Mouse (Mus musculus) induced T-regulatory cell, adult 2 months (primary cell): ENCODE data around the gene Gna15.

ENCODE experiments used
- DNase-seq: peaks from one replicate; pipeline ENCODE4 v3.0.0-alpha.2; 2012; ENCODE audit warnings: low read depth

Gene Gna15

DNA sequence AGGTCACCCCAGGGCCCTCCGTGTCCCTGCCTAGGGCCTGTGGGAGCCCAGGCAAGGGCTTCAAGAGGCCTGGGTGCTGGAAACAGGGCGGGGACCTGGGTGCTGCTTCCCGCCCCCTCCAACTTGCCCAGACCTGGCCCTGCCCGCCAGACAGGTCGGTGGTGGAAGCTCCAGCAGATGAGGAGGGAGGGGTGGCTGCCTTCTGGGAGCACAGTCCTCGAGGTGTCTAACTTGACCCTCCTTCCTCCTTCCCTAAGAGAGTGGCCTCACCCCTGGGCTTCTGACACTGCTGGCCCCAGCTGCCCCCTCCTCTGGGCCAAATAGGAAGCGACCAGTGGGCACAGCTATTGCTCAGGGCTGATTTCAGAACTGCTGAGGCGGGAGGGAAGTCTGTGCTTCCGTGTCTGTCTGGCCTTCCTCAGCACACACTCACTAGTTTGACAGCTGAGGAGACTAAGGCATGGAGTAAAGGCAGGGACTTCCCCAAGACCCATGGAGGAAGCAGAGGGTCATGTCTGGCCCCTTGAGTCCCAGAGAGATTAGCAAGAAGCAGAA is at the start of gene Gna15:
Gene Gna15, minus strand, starts transcription at position 175 of the 555 bp plus-strand sequence.
- peak; percentile 73 for DNase-seq

DNA sequence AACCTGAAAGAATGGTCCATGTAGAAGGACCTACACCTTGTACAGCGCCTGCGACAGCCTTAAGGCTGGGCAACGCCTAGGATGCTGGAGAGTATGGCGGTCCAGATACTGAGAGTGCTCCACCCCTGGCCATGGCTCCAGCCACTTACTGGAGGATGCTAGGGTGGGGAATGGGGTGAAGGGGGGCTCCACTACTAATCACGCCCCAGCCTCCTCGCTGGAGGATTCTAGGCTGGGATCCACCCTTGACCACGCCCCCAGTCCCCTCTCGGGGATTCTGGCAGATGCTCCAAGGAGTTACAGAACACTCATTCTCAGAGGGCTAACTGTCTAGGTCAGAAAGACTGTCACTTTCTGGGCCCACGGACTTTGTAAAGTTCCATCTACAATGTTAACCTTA is 49.0 kb upstream of the Gna15 start:
- no peak for DNase-seq

DNA sequence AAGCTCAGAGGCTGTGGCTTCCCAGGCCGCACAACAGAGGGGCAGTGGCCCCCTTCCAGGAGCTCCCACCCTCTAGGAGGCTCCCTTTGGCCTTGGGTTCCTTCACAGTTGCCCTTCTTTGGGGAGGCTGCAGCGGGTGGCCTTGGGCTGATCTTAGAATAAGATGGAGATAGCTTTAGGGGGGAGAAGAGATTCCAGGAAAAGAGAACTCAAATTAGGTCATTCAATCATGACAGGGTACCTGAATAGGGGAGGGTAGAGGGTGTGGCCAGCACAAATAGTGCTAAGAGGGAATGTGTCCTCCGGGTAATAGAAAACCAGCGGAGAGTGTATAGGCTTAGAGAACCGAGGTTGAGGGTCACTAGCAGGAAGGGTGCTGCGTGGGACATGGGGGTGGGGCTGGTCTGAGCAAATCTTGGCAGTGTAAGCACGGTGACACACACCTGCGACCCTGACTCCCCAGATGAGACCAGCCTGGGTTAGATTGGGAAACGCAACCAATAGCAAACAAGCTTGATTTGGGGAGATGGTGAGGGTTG is 48.2 kb upstream of the Gna15 start:
- no peak for DNase-seq

DNA sequence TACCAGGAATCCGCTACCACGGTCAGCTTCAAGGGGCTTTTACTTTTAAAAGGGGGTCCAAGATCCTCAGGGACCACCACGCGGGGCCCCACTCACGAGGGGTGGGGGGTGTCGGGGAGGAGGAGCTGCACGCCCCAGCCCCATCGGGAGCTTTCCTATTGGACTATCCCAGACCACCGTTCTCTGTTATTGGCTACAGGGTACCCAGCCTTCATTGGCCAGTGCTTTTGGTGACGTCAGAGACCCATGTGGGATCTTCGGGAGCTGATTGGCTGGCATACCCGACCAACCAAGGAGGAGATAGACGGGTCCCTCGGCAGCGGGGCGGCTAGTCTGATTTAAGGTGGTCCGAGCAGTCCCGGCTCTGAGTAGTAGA is 47.5 kb upstream of the Gna15 start:
- peak; percentile 94 for DNase-seq

DNA sequence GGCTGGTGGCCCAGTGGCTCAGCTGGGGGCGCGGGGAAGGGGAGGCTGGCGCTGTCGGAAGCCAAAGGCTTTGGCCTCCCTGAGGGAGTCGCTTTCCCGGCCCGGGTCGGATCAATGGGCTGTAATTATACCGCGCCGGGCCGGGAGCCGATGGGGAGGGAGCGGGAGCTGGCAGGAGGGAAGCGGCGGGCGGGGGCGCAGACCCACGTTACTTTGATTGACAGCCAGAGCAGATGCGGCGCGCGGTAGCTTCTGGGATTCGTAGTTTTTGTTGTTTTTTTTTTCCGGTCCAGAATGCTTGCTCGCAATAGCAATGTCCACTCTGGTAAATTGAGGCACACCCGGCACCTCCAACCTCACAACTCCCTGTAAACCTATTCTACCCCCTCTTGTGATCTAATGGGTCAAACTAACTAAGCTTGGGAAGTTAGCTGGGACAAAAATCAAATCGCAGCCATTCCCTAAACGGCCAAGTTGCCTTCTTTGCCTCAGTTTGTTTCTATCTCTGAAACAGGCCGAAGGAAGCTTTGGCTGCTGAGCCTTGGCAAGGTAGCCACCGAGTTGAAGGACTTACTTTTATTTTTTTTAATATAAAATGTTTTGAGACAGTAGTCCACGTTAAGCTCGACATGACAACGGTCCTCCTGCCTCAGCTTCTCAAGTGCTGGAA is 46.9 kb upstream of the Gna15 start:
- peak; percentile 90 for DNase-seq

DNA sequence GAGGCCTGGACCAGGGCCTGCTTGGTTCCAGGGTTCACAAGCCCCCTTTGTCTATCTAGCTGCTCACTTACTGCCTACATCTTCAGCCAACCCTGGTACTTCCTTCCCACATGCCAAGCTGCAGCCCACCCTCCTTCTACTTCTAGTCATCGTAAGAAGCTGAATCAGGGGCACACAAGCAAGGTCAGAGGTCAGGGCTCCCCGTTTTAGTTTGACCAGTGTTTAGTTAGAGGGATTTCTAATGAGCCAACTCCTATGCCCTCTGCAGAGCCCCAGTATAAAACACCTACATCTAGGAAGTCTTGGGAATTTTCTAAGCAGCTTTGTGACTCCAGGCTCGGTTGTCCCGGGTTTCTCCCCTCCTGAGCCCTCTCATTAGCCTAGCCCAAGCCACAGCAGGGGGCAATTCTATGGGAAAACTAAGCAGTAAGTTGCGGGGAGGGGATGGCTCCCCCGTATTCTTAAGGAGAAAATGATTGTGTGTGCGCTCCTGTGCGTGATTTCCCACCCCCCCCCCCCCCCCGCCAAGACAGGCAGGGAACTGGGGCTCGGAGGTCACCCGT is 46.3 kb upstream of the Gna15 start:
- no peak for DNase-seq

DNA sequence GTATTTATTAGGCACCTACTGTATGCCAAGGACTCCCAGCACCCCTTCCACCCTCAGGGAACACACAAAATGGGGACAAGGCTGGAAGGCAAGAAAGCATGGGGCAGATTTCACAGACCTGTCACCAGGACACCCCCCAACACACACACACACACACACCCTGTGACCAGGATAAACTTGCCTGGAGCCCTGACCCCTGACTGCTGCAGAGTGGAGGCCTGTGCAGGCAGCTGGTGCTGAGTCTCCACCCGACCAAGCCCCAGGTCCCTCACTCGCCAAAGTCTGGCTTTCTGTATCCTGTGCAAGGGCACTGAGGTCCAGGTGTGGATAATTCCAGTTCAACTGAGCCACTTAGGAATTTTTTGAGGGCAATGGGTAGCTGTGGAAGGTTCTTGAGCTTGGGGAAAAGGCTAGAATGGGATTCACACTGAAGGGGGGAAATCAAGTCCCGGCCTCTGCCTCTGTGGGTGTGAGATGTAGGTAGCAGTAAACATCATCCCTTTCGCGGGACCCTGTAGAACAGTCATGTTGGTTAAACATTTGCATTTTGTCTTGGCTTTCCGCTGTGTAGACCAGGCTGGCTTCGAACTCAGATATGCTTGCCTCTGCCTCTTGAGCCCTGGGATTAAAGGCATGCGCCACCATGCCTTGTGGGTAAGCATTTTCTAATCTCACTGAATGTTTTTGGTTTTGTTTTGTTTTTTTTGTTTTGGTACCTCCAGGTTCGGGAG is 45.6 kb upstream of the Gna15 start:
- no peak for DNase-seq

DNA sequence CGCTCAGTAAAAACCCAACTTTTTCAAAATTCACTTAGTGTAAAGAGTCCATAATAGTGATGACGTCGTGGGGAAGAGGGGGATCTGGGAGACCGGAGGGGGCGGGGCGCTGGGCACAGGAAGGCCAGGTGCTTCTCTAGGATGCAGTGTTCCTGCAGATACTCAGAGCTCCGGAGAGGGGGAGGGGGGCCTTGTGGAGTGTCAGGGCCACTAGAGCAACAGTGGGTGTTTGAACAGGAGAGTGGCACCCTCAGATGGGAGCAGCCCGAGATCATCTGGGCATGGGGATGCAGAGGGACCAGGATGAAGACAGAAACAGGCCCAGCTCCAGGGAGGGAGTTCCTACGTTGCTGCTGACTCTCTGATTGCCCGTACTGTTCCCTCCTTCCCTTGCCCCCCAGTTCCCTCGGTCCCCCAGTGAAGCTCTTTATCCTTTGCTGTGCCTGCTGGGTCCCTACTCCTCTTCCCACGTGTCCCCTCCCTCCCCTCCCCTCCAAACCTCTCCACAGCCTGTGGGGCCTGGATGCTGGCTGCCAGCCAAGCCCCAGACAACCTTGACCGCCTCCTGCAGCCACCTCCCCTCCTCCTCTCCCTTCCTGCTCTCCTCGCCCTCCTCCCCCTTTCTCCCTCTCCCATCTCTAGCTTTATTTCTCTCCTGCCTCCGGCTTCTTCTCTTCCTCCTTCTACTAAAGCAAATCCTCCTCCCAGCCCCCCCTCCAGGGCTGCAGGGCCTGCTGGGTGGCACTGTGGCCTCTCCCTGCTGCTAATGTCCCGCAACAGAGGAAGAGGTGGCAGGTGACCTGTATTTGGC is 44.6 kb upstream of the Gna15 start:
- no peak for DNase-seq

DNA sequence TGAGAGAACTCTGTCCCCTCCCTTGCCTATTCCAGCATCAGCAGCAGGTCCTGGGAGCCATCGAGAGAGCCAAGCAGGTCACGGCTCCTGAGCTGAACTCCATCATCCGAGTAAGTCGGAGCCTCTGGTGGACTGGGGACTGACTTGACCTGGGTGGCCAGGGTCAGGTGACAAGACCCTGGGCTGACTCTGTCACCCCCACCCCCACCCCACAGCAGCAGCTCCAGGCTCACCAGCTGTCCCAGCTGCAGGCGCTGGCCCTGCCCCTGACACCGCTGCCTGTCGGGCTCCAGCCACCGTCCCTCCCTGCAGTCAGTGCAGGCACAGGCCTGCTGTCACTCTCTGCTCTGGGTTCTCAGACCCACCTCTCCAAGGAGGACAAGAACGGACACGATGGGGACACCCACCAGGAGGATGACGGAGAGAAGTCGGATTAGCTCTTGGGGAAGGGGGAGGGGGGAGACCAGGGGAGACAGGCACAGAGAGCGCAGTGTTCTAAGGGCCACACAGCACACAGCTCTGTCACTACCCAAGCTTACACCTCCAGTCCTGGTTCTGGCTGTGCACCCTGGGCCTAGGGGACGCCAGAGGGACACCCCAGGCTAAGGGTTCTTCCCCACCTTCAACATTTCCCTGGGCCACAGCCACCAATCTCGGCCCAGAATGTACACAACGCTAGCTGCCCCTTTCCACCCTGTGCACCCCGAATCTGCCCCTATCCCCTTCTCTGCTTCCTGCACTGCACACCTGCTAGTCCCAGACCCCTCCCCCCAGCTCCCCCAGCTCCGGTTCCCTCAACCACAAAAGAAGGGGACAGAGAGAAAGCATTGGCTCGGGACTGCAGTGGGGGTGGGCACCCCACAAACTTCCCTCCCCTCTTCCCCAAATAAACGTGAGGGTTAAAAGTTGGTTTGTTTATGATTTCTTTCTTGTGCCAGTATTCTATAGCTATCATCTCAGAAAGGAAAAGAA is 41.5 kb upstream of the Gna15 start:
- no peak for DNase-seq

DNA sequence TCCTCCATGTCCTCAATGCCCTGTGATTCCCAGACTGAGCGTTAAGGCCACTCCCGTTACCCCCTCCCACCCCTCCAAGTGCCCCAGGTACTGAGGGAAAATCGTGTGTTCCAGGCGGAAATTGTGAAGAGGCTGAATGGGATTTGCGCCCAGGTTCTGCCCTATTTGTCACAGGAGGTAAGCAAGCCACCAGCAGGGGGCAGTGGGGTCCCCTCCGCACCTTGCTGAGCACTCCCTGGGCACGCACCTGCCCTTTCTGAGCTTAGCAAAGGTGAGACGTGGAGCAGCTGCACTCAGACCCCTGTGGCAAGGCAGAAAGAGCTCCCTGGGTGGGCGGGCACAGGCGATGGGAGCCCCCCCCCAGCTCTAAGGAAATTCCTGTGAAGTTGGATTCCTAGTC is 40.7 kb upstream of the Gna15 start:
- DNase-seq = peak; percentile 77

DNA sequence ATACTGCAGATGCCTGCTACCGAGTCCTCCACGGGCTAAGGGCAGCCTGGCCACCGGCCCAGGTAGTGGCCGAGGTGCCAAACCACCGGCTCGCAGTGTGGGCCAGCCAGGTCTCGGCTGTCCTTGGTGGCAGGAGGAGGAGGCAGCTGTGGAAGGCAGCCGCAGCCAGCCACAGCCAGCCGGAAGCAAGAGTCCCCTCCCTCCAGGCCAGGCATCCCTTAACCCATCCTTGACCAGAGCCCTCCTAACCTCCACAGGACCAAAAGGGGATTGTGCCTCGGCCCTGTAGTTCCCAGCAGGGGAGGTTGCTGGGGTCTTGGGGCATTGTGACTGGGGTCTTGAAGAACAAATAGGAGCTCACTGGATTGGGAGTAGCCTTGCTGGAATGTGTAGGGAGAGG is 40.2 kb upstream of the Gna15 start:
- DNase-seq = no peak

DNA sequence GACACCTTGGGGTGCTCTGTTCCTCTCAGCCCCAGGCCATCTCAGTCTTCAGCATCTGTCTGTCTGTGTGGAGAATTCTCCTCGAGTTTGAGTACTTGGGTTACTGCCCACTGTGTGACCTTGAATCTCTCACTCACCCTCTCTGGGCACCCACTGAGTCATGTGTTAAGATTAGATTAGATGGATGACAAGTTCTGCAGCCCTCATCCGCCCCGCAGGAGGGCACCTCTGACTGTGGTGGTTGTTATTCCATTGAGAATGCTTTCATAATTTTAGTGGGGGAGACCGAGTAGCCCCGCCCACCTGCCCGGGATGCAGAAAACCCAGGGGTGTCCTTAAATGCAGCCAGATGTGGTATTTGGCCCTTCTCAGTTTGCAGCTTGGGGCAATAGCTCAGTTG is 39.5 kb upstream of the Gna15 start:
- no peak for DNase-seq

DNA sequence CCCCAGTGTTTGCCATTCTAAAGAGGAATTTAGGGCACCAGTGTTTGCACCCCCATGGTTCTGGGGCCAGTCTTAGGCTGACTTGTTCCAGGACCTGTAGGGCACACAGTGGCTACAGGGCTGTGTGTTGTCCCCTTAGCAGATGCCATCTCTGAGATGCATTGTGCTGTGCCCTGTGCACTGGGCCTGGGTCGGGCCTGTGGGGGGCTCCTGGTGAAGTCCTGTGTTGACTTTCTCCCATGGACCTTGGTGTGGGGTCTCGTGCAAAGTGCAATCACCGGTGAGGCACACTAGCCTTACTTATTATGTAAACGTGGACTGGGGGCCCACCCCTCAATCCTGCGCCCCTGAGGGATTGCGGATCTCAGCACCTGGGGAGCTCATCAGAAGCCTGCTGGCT is 38.4 kb upstream of the Gna15 start:
- no peak for DNase-seq

DNA sequence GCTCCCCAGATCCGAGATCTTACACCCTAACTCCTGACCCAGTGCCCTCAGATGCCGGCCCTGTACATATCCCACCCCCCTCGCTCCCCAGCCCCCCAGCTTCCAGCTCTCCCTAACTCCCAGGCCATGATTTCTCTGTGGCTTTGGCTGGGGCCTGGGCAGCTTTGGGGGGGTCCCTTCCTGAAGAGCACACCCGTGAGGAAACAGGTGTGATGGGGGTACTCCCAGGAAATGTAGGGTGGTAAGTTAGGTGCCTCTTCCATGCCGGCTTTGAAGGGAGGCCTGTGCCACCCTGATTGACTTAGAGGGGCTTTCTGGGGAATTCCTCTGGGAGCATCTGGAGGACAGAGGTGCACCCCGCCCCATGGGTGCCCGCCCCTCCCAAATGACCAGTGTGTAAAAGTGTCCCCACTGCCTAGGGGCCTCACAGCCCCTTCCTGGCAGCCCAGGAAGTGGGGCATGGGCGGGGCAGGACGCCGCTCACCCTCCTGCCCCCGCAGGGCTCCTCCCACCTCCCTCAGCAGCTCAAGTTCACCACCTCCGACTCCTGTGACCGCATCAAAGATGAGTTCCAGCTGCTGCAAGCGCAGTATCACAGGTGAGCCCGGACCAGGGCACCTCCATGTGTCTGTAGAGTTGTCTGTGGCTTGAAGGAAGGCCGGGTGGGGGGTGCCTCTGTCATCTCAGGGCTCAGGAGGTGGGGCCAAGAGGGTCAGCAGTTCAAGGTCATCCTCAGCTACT is 36.9 kb upstream of the Gna15 start:
- peak; percentile 94 for DNase-seq

DNA sequence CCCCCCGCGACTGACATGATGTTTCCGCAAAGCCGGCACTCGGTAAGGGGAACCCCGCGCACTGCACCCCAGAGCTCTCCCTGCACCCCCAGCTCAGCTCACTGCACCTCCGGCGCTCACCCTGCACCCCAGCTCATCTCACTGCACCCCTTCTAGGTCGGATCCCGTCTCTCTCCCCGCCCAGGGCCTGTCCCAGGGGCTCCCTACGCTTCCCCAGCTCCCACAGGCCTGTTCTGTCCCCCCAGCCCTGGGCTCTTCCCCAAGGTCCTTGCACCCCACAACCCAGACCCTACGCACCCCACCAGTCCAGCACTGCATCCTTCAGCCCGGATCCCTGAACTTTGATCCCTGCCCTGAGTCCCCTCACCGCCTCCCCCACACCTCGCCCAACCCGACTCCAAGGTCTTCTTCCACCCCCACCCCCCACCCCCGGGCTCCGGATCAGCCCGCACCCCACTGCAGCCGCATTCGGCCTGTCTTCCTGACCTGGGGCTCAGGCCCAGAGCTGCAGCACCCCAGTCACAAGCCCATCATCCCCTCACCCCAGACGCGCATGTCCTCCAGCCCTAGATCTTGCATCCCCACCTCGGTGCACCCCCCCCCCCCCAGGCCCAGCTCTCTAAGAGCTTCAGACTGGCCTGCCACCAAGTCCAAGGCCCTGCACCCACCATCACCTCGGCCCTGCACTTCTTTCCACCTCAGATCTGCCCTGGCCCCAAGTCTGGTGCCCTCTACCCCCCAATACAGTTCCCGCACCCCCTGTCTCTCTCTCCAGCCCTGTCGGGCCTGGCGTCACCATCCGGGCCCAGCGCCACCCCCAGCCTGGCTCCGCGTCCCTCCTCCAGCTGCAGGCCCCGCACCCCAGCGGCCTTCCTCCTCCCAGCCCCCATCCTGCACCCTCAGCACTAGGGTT is 35.9 kb upstream of the Gna15 start:
- peak; percentile 79 for DNase-seq

DNA sequence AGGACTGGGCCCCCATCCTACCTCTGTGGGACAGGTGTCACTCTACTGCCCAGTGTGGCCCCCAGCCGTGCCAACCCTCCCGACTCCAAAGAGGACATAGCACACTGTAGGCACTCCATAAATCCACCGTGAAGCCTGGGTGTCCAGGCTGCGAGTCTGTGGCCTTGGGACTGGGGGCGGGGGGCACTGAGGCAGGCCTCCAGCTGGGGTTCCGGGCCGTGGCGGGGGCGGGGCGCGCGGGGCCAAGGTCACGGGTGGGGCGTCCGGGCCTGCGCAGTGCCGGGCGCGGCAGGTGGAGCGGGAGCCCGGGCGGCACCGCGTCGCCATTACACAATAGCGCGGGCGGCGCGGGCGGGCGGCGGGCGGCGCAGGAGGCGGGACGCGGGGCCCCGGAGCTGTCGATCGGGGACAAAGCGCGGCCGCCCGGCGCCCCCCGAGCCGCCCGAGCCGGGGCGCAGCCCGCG is 35.2 kb upstream of the Gna15 start, which contains the start of gene Aes:
Gene Aes, plus strand, starts transcription at position 326 of the 464 bp plus-strand sequence.
- peak; percentile 79 for DNase-seq

DNA sequence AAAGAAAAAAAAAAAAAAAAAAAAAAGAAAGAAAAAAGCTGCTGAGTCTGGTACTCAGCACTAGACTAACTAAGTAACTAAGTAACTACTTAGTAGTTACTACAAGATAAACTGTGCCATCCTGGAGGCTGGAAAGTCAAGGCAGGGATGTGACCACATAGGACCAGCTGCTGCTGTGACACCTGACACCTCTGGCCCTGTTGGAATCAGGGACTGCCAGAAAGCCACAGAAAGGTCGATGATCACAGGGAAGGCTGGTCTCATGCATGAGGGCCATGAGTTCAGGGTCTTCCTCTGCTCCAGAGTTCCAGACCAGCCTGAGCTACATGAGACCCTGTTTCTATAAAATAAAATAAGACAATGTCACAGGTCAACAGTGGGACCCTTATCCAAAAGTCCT is 33.5 kb upstream of the Gna15 start:
- DNase-seq = no peak

DNA sequence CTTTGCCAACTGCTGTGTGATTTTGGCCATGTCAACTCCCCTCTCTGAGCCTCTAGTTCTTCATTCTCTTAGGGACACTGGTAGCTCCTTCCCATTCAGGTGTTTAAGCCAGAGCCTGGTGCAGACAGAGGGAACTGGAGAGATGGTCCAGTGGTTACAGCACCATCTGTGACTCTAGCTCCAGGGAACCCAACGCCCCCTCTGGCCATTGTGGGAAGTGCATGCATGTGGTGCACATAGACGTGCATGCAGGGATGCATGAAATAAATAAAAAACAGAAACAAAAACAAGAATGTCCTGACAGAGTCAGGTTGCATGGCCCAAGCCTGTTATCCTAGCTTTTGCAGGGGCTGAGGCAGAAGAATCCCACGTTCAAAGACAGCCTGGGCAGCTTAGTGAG is 32.3 kb upstream of the Gna15 start:
- peak; percentile 61 for DNase-seq
